Mouse (Mus musculus) forebrain, embryonic 13.5 days (tissue): ENCODE data around the gene Olfr1457. TPM values are rescaled to one million over a fixed set of nuclear protein-coding genes. Genes with fewer than 3 reads are reported as not detected.

ENCODE experiments used
- ATAC-seq: fragments of 200-750 bp; cut with Nextera tagmentation; 2 replicates; pipeline ENCODE4 v1.8.0; 2017
- H3K27ac ChIP-seq: fragments of 300-500 bp; sonication (generic); 2 replicates; pipeline ENCODE4 v1.5.1; 2015; ENCODE audit warnings: inconsistent platforms, mild to moderate bottlenecking, moderate library complexity
- H3K27me3 ChIP-seq: fragments of 300-500 bp; sonication (generic); 2 replicates; pipeline ENCODE4 v1.6.1; 2015; ENCODE audit warnings: mild to moderate bottlenecking, inconsistent platforms
- H3K36me3 ChIP-seq: fragments of 300-500 bp; sonication (generic); 2 replicates; pipeline ENCODE4 v1.6.1; 2015; ENCODE audit warnings: mild to moderate bottlenecking, inconsistent platforms; ENCODE audit not compliant: poor library complexity, severe bottlenecking
- H3K4me1 ChIP-seq: fragments of 300-500 bp; sonication (generic); 2 replicates; pipeline ENCODE4 v1.6.1; 2015; ENCODE audit warnings: inconsistent platforms
- H3K4me2 ChIP-seq: fragments of 300-500 bp; sonication (generic); 2 replicates; pipeline ENCODE4 v1.6.1; 2015; ENCODE audit warnings: inconsistent platforms, mild to moderate bottlenecking, moderate library complexity
- H3K4me3 ChIP-seq: fragments of 300-500 bp; sonication (generic); 2 replicates; pipeline ENCODE4 v1.5.1; 2015; ENCODE audit warnings: mild to moderate bottlenecking, inconsistent platforms
- H3K9ac ChIP-seq: fragments of 300-500 bp; sonication (generic); 2 replicates; pipeline ENCODE4 v1.6.1; 2015; ENCODE audit warnings: mild to moderate bottlenecking, inconsistent platforms
- H3K9me3 ChIP-seq: fragments of 300-500 bp; sonication (generic); replicated peaks from 2 replicates; pipeline ENCODE4 v1.6.1; 2016; ENCODE audit warnings: inconsistent platforms
- WGBS: fragments of 180-500 bp; shearing (Covaris S2); methylation state at CpG from one replicate; pipeline ENCODE4 v1.1.7; 2015; 5-methylcytosine and 5-hydroxymethylcytosine counted together
- polyA plus RNA-seq: library from polyadenylated mRNA; unstranded; fragments of >200 nt; fragmentation: Nextera tagmentation; extraction: Ambion mirVana; gene quantifications from 2 replicates; pipeline ENCODE4 v1.2.1, GENCODE M21; 2015

Gene Olfr1457
- polyA plus RNA-seq = not detected in 2 replicates

GRCm38 (mm10) chr19:13097791-13098190 lies at the start of gene Olfr1457:
Gene Olfr1457 (minus strand): TSS chr19:13097891.
- Histone ChIP-seq H3K4me1 (no peaks in the 10 kb centered on the region), H3K4me2 (no peak within 1 kb of the TSS), H3K27me3 (no peaks in the 10 kb centered on the region), H3K9me3 (peaks cover 17% of the 10 kb centered on the region), H3K36me3 (no peaks in the 10 kb centered on the region), H3K27ac (no peak within 1 kb of the TSS), H3K4me3 (no peak within 1 kb of the TSS), H3K9ac (no peak within 1 kb of the TSS)
- no peak for ATAC-seq
- WGBS = 77% methylated on average over 2 of the region's 2 CpGs

GRCm38 (mm10) chr19:13106675-13107074 lies 9.0 kb upstream of the Olfr1457 start, which contains the start of gene Olfr1458:
Gene Olfr1458 (minus strand): TSS chr19:13106775.
- H3K27me3 ChIP-seq = no peaks in the 10 kb centered on the region
- no peaks in the 10 kb centered on the region for H3K36me3 ChIP-seq
- ATAC-seq = no peak
- peaks cover 37% of the 10 kb centered on the region for H3K9me3 ChIP-seq
- H3K27ac ChIP-seq = no peak within 1 kb of the TSS
- no peak within 1 kb of the TSS for H3K4me3 ChIP-seq
- H3K4me1 ChIP-seq = no peaks in the 10 kb centered on the region
- no peak within 1 kb of the TSS for H3K9ac ChIP-seq
- 87% methylated on average over 3 of the region's 3 CpGs for WGBS
- no peak within 1 kb of the TSS for H3K4me2 ChIP-seq

GRCm38 (mm10) chr19:13093908-13094307 lies 3.8 kb downstream of the Olfr1457 start:
- Histone ChIP-seq H3K27me3 (no peaks in the 10 kb centered on the region), H3K9ac (no peak overlapping the region), H3K4me2 (no peak overlapping the region), H3K4me3 (no peak overlapping the region), H3K36me3 (no peaks in the 10 kb centered on the region), H3K9me3 (peaks cover 27% of the 10 kb centered on the region), H3K27ac (no peak overlapping the region), H3K4me1 (no peaks in the 10 kb centered on the region)
- ATAC-seq = no peak
- 88% methylated on average over 1 of the region's 1 CpGs for WGBS

GRCm38 (mm10) chr19:13060310-13060709 lies 37.4 kb downstream of the Olfr1457 start, which contains the start of gene Olfr1454:
Gene Olfr1454 (plus strand): TSS chr19:13060610.
- WGBS = 77% methylated on average over 2 of the region's 2 CpGs
- no peak within 1 kb of the TSS for H3K4me2 ChIP-seq
- no peaks in the 10 kb centered on the region for H3K27me3 ChIP-seq
- no peak for ATAC-seq
- H3K9ac ChIP-seq = no peak within 1 kb of the TSS
- peaks cover 36% of the 10 kb centered on the region for H3K9me3 ChIP-seq
- no peak within 1 kb of the TSS for H3K27ac ChIP-seq
- H3K36me3 ChIP-seq = no peaks in the 10 kb centered on the region
- no peaks in the 10 kb centered on the region for H3K4me1 ChIP-seq
- H3K4me3 ChIP-seq = no peak within 1 kb of the TSS

Other genes starting within 250 kb of the Olfr1457 start
- not detected in 2 replicates for gene Olfr1444, start 240.6 kb downstream of the Olfr1457 start, polyA plus RNA-seq
- not detected in 2 replicates for gene Olfr1445, start 214.0 kb downstream of the Olfr1457 start, polyA plus RNA-seq
- not detected in 2 replicates for gene Olfr1446, start 204.4 kb downstream of the Olfr1457 start, polyA plus RNA-seq
- gene Olfr1447, start 194.1 kb downstream of the Olfr1457 start, polyA plus RNA-seq = not detected in 2 replicates
- gene Olfr1448, start 173.5 kb downstream of the Olfr1457 start, polyA plus RNA-seq = not detected in 2 replicates
- not detected in 2 replicates for gene Olfr1449, start 167.1 kb downstream of the Olfr1457 start, polyA plus RNA-seq
- gene Olfr1450, start 147.6 kb downstream of the Olfr1457 start, polyA plus RNA-seq = not detected in 2 replicates
- not detected in 2 replicates for gene Olfr1451, start 102.9 kb downstream of the Olfr1457 start, polyA plus RNA-seq
- gene Olfr1453, start 69.6 kb downstream of the Olfr1457 start, polyA plus RNA-seq = not detected in 2 replicates
- not detected in 2 replicates for gene Olfr1454, start 37.3 kb downstream of the Olfr1457 start, polyA plus RNA-seq
- not detected in 2 replicates for gene Olfr1458, start 8.9 kb upstream of the Olfr1457 start, polyA plus RNA-seq
- not detected in 2 replicates for gene Olfr1459, start 51.7 kb upstream of the Olfr1457 start, polyA plus RNA-seq
- gene Olfr1461, start 65.1 kb upstream of the Olfr1457 start, polyA plus RNA-seq = not detected in 2 replicates
- not detected in 2 replicates for gene Olfr1462, start 87.8 kb upstream of the Olfr1457 start, polyA plus RNA-seq
- not detected in 2 replicates for gene Olfr1463, start 133.4 kb upstream of the Olfr1457 start, polyA plus RNA-seq
- not detected in 2 replicates for gene Olfr1465, start 217.7 kb upstream of the Olfr1457 start, polyA plus RNA-seq
- not detected in 2 replicates for gene Olfr1466, start 241.0 kb upstream of the Olfr1457 start, polyA plus RNA-seq